Mouse (Mus musculus) left cerebral cortex, adult 2 months (tissue): ENCODE results near the gene Irgm1. TPM values are rescaled to one million over a fixed set of nuclear protein-coding genes. Genes with fewer than 3 reads are reported as not detected.
"Not testable (repeated sequence)": the region's sequence is repeated elsewhere in the genome, so short reads cannot be mapped to it uniquely, and the experiment has no call there.

Experiments used
- DNase-seq, 2 experiments: peaks; one replicate each; pipeline ENCODE4 v3.0.0; 2021 to 2022; ENCODE audit warnings: low spot score in 2 of 2, mixed read lengths in 1 of 2; ENCODE audit errors: extremely low spot score in 1 of 2
- H3K27ac ChIP-seq: fragments of 200-600 bp; 2 replicates; pipeline ENCODE4 v1.8.1; 2022
- H3K4me3 ChIP-seq: fragments of 200-600 bp; 2 replicates; pipeline ENCODE4 v1.8.1; 2022
- CTCF ChIP-seq: fragments of 200-600 bp; IDR thresholded peaks from 2 replicates; pipeline ENCODE4 v1.8.1; 2022; ENCODE audit warnings: antibody characterized with exemption, mild to moderate bottlenecking, moderate library complexity
- intact Hi-C: fragments of 180-260 bp; cut with DNase I; formaldehyde crosslinking; loops from one replicate; pipeline ENCODE4 v1.15.1; 2025
- long read RNA-seq, 2 experiments: library from polyadenylated mRNA; stranded (forward); transcript quantifications; one replicate each; pipeline ENCODE4 v2.0.0; 2021; ENCODE audit warnings: borderline mapping rate in 2 of 2
- total RNA-seq, 2 experiments: library from RNA; stranded (reverse); gene quantifications; 2 replicates each; pipeline ENCODE4 v1.2.3; 2021

The Irgm1 gene
- total RNA-seq, result 1 to 10 TPM; 5.5 to 5.6 TPM
- long read RNA-seq, experiment 1, partial matches to known transcripts, result 0 of 6 reads
- long read RNA-seq, experiment 1, other reads (novel, unspliced or antisense), result 0 of 6 reads
- long read RNA-seq, experiment 2, transcript Irgm1-202 (2 exons, 2,082 nt), result major isoform, 5 of 7 reads
- long read RNA-seq, experiment 2, partial matches to known transcripts, result 0 of 7 reads
- long read RNA-seq, experiment 2, other reads (novel, unspliced or antisense), result 2 of 7 reads

DNA sequence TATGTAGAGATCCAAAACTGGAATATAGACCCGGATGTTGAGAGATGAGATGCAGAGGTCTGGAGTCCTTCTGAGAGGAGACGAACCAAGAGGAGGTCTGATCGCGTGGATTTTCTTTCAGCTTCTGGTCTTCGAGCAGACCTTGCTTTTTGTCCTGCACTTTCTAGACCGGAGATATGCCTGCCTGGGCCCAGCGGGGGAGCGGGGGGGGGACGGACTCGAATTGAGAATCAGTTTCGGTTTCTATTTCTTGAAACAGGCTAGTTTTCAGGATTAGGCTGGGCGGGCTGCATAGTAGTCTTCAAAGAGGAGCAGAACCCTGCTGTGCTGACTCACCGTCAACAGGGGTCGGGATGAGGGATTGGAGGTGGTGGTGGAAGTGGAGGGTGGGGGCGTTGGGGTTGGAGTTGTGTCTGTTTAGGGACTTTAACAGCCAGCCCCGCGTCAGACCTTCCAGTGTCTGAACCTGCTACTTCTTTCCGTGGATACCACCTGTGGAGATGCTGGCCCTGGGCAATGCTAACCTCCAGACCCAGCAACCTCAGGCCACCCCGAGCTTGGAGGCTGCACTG lies at the start of gene Irgm1:
TSS of gene Irgm1 (minus strand) at position 483 of the 572 bp plus-strand sequence.
- Histone ChIP-seq H3K4me3 (peak within 1 kb of the TSS; percentile 61), H3K27ac (peak within 1 kb of the TSS; percentile 64)
- peak; percentile 27 to 28 for DNase-seq
- intact Hi-C loops, result loop anchor here (5.0 kb wide), 2 partner anchors 396 to 666 kb away; no protein-coding TSS in a partner anchor
- TF ChIP-seq CTCF, result no peak

GRCm38 (mm10) chr11:48918380-48918779 lies 46.9 kb upstream of the Irgm1 start:
- H3K27ac ChIP-seq, result no peak overlapping the region
- no peak for TF ChIP-seq CTCF
- intact Hi-C loops, result no loop called here
- no peak for DNase-seq
- no peak overlapping the region for H3K4me3 ChIP-seq

DNA sequence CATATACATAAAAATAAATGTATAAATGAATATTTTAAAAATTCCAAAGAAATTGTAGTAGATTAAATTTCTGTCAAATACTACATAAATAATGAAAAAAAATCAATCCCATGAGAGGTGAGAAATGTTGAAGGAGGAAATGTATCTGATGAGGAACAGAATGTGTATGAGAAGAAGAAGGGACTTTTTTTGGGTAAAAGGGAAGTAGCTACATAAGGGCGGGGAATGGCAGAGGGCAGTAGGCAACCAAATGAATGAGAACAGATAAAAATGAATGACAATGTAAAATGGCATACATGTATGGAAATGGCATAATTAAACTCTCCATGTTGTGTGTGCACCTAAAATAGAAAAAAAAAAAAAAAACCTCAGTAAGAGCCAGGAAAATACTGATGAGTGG lies 42.1 kb upstream of the Irgm1 start:
- no peak for TF ChIP-seq CTCF
- intact Hi-C loops, result no loop called here
- DNase-seq, result no peak
- no peak overlapping the region for H3K4me3 ChIP-seq
- no peak overlapping the region for H3K27ac ChIP-seq

DNA sequence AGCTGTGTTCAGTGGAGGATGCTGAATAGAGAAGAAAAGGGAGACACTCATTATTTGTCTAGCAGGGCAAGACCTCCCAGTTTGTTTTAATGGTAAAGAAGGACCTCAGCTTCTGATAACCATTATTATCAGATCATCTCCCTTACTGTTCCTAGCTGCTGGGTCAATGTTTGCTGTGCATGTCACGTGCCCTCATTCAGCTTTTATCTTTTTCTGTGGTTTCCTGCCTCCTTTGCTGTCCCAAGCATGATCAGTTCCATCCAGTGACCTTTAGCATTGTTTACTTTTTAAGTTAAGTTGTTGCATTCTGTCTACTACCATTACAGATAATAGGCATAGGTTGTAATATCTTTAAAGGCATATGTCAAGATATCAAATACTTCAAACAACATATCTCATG lies 37.0 kb upstream of the Irgm1 start:
- no peak for DNase-seq
- intact Hi-C loops, result no loop called here
- no peak overlapping the region for H3K27ac ChIP-seq
- H3K4me3 ChIP-seq, result no peak overlapping the region
- TF ChIP-seq CTCF, result no peak

GRCm38 (mm10) chr11:48902021-48902420 lies 30.5 kb upstream of the Irgm1 start, which contains the start of gene Gm5431:
Gene Gm5431 (minus strand): TSS chr11:48902214.
- DNase-seq, result no peak
- no peak within 1 kb of the TSS for H3K4me3 ChIP-seq
- intact Hi-C loops, result no loop called here
- no peak within 1 kb of the TSS for H3K27ac ChIP-seq
- no peak for TF ChIP-seq CTCF

- intact Hi-C loops, H3K4me3 ChIP-seq, DNase-seq, H3K27ac ChIP-seq: not testable (repeated sequence)
Measured at GRCm38 (mm10) chr11:48901567-48901930, 30.1 kb upstream of the Irgm1 start.

- intact Hi-C loops, DNase-seq, H3K27ac ChIP-seq, H3K4me3 ChIP-seq: not testable (repeated sequence)
Measured at GRCm38 (mm10) chr11:48900654-48901566, 29.4 kb upstream of the Irgm1 start.

DNA sequence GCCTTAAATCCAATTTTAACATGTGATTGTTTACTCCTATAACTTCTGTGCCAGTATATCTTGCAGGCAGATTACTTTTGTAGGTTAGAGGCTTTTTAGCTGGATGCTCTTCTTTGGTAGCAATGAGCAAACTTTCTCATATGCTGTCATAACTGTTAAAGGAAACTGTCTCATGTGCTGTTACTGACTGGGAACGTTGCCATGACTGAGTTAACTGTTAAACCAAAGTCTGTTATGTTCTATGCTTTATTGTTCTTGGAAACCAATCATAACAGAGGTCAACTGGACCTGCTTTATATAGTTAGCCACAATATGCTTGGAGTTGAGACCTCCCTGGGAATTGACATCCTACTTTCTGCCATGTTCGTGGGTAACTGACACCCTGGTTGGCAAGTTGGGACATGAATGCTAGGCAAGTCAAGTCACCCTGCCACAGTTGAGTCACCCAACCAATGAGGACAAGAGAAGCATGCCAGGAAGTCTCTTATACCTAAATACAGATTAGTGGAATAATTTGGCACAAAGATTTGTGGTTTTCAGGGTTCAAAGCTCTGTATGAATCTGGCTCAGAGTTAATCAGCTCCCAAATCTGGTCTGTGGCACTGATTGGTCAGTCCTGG lies 27.4 kb upstream of the Irgm1 start:
- DNase-seq, result no peak
- H3K4me3 ChIP-seq, result no peak overlapping the region
- TF ChIP-seq CTCF, result no peak
- intact Hi-C loops, result loop anchor here (10.0 kb wide), 1 partner anchor 146 kb away; no protein-coding TSS in a partner anchor
- no peak overlapping the region for H3K27ac ChIP-seq

- DNase-seq, result no peak
- H3K27ac ChIP-seq, result no peak overlapping the region
- TF ChIP-seq CTCF, result no peak; the same call in 1 of the 2 replicates
- no peak overlapping the region for H3K4me3 ChIP-seq
- intact Hi-C loops, result no loop called here
Measured at GRCm38 (mm10) chr11:48876680-48877079, 5.2 kb upstream of the Irgm1 start.

DNA sequence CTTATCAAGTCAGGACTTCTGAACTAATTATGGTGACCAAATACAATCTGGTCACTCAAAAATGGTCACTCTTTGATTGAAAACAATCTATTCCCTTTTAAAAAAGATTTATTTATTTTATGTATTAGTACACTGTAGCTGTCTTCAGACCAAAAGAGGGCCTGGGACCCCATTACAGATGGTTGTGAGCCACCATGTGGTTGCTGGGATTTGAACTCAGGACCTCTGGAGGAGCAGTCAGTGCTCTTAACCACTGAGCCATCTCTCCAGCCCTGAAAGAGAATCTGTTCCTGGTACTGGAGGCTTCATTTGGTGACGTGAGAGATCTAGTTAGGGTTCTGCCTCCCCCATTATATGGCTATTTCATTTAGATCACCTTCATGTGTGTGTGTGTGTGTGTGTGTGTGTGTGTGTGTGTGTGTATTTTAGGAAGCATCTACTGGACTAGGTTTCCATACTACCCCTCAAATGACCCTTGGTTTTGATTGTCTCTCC lies 3.9 kb upstream of the Irgm1 start:
- H3K4me3 ChIP-seq, intact Hi-C loops, H3K27ac ChIP-seq, DNase-seq: not testable (repeated sequence)

DNA sequence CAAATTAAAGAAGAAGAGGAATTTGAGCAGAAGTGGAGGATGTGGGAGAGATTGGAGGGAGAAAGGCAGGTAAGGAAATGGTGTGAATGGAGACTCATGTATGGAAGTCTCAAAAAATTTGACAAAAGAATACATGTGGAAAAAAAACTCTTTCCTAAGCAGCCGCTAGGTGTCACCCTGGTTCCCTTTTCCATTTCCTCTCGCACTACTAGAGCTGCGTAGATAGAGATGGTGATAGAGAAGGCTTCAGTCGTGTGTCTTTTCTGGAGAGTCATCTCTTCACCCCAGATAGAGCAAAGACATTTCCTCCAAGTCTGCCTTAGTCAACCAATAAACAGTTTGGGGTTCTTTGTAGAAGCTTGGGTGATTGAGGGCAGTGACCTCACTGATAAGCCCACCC lies 3.0 kb upstream of the Irgm1 start:
- peak; percentile 86 for TF ChIP-seq CTCF
- intact Hi-C loops, result loop anchor here (1.0 to 5.0 kb wide), 3 partner anchors 229 to 663 kb away; no protein-coding TSS in a partner anchor
- Histone ChIP-seq H3K4me3 (no peak overlapping the region), H3K27ac (no peak overlapping the region)
- DNase-seq, result peak; percentile 52 to 55
